In the genomic region with DNA sequence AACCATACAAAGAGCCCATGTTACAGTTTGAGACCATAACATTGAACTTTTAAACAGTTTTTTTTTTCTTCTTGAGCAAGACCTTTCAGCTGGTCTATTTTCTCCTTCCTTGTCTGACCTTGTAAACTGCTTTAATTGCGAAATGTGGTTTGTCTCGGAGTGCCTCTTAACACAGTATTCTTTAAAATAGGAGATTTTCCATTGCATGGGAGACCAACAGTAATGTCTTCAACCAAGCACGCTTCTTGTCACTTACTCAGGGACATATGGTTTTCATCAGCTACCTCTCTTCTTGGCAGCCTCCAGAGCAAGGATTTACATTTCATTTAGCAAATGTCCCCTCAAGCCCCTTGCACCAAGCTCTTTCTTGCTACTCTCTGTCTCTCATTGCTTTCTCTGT, we compare ENCODE assay signal across 25 mouse cellular contexts. TPM values are rescaled to one million over a fixed set of nuclear protein-coding genes. Genes with fewer than 3 reads are reported as not detected.
DNase-seq lines count a peak whose midpoint lies in the region; ATAC-seq lines count a peak whose summit lies in the region.
"Had no signal": no experiment of that assay in that cellular context is flagged by ENCODE, and none has a peak within 500 bp of the region (broad histone marks: within the 10 kb centered on the region; RNA-seq: fewer than 3 reads in every experiment).

No protein-coding gene starts in this region.

- no peak for DNase-seq in lung, postnatal 14 days
- peak; percentile 12 for DNase-seq in embryo, embryonic 10.5 days (ENCODE audit: low spot score)
- DNase-seq in ovary, adult 18-20 months (ENCODE audit: low spot score), result no peak
- no peak for DNase-seq in layer of hippocampus, adult 8-10 months (ENCODE audit: low spot score in 2 of 2)
- DNase-seq: adrenal gland, adult 8-10 months; cerebellum, adult 11-12 months; gastrocnemius, adult 2 months; heart, postnatal 36 days; kidney, adult 8-10 months; layer of hippocampus, postnatal 36 days had no signal

- peak overlapping the region; percentile 73 for H3K27ac ChIP-seq in lung, embryonic 15.5 days
- H3K27ac ChIP-seq in intestine, embryonic 15.5 days, result 0 out of 2 replicates have a peak overlapping the region, but pooled peaks have one; percentile 37
- peak overlapping the region; percentile 65; the same call in 1 of the 2 replicates for H3K27ac ChIP-seq in stomach, embryonic 16.5 days (ENCODE audit: low read length)
- H3K27ac ChIP-seq: gastrocnemius, adult 2 months; liver, embryonic 15.5 days had no signal

- peak; percentile 79; the same call in 1 of the 2 replicates for ATAC-seq in lung, embryonic 15.5 days (ENCODE audit: borderline replicate concordance, extremely low read depth, low FRiP score, low TSS enrichment)
- ATAC-seq in intestine, embryonic 15.5 days, result 0 out of 2 replicates have a peak, but pooled peaks have one; percentile 31
- peak; percentile 59 for ATAC-seq in stomach, embryonic 16.5 days (ENCODE audit: insufficient read depth, low FRiP score)
- ATAC-seq: forebrain, embryonic 16.5 days; hindbrain, embryonic 16.5 days; midbrain, embryonic 16.5 days had no signal

- WGBS in lung, embryonic 15.5 days, result 53% methylated on average over 3 of the region's 3 CpGs
- 35% methylated on average over 3 of the region's 3 CpGs for WGBS in intestine, embryonic 15.5 days
- WGBS in stomach, embryonic 16.5 days, result 40% methylated on average over 3 of the region's 3 CpGs

- no peaks in the 10 kb centered on the region for H3K27me3 ChIP-seq in lung, embryonic 15.5 days
- H3K27me3 ChIP-seq in intestine, embryonic 15.5 days (replicated peaks), result no peaks in the 10 kb centered on the region
- H3K27me3 ChIP-seq in stomach, embryonic 16.5 days (ENCODE audit: control insufficient read depth, insufficient read depth, low read length), result no peaks in the 10 kb centered on the region
- H3K27me3 ChIP-seq: heart, embryonic 12.5 days; liver, embryonic 15.5 days had no signal

- H3K36me3 ChIP-seq in lung, embryonic 15.5 days, result no peaks in the 10 kb centered on the region
- no peaks in the 10 kb centered on the region for H3K36me3 ChIP-seq in intestine, embryonic 15.5 days
- H3K36me3 ChIP-seq in stomach, embryonic 16.5 days (ENCODE audit: control insufficient read depth, insufficient read depth, low read length), result no peaks in the 10 kb centered on the region
- H3K36me3 ChIP-seq: heart, embryonic 12.5 days; liver, embryonic 15.5 days had no signal

- H3K9ac ChIP-seq in lung, embryonic 15.5 days, result no peak overlapping the region
- H3K9ac ChIP-seq in intestine, embryonic 15.5 days, result no peak overlapping the region
- H3K9ac ChIP-seq in stomach, embryonic 16.5 days (ENCODE audit: low read length), result no peak overlapping the region
- H3K9ac ChIP-seq: heart, embryonic 12.5 days; liver, embryonic 15.5 days had no signal

- no peaks in the 10 kb centered on the region for H3K9me3 ChIP-seq in lung, embryonic 15.5 days
- H3K9me3 ChIP-seq in intestine, embryonic 15.5 days, result no peaks in the 10 kb centered on the region
- H3K9me3 ChIP-seq in stomach, embryonic 16.5 days (replicated peaks; ENCODE audit: control insufficient read depth, low read length), result 0 out of 2 replicates have a peak, but pooled peaks cover 2% of the 10 kb centered on the region
- H3K9me3 ChIP-seq: heart, embryonic 12.5 days; liver, embryonic 15.5 days; megakaryocyte, embryonic 14.5 days had no signal

- peaks cover 24% of the 10 kb centered on the region for H3K4me1 ChIP-seq in lung, embryonic 15.5 days
- H3K4me1 ChIP-seq in intestine, embryonic 15.5 days (replicated peaks), result peaks cover 5% of the 10 kb centered on the region; the same call in 1 of the 2 replicates
- H3K4me1 ChIP-seq in stomach, embryonic 16.5 days (ENCODE audit: control insufficient read depth, insufficient read depth, low read length), result peaks cover 10% of the 10 kb centered on the region
- H3K4me1 ChIP-seq: liver, embryonic 15.5 days; megakaryocyte, embryonic 14.5 days had no signal

- no peak overlapping the region for H3K4me3 ChIP-seq in lung, embryonic 15.5 days
- H3K4me3 ChIP-seq in intestine, embryonic 15.5 days (replicated peaks), result no peak overlapping the region
- no peak overlapping the region for H3K4me3 ChIP-seq in stomach, embryonic 16.5 days (replicated peaks; ENCODE audit: low read length)
- H3K4me3 ChIP-seq: erythroblast, embryonic 14.5 days; gastrocnemius, adult 2 months; heart, embryonic 12.5 days; liver, embryonic 15.5 days; megakaryocyte, embryonic 14.5 days had no signal

- no peak overlapping the region for H3K4me2 ChIP-seq in lung, embryonic 15.5 days
- no peak overlapping the region for H3K4me2 ChIP-seq in intestine, embryonic 15.5 days (replicated peaks)
- H3K4me2 ChIP-seq in stomach, embryonic 16.5 days (ENCODE audit: low read depth, low read length), result no peak overlapping the region
- H3K4me2 ChIP-seq: heart, embryonic 12.5 days; liver, embryonic 15.5 days had no signal

RNA-seq across cellular contexts. Expression of gene Cib4, which starts 10.6 kb away (rescaled TPM):
- polyA plus RNA-seq in lung, embryonic 15.5 days (2015; fragmentation: Nextera tagmentation; extraction: Ambion mirVana), result 0.26 TPM in 1 of 2 replicates, not detected in the other
- polyA plus RNA-seq in intestine, embryonic 15.5 days (2015; fragmentation: Nextera tagmentation; extraction: Ambion mirVana), result not detected in 2 replicates
- not detected in 2 replicates for polyA plus RNA-seq in stomach, embryonic 16.5 days (2015; fragmentation: Nextera tagmentation; extraction: Ambion mirVana)
- total RNA-seq in layer of hippocampus, adult 8-10 months (2022), result not detected
- total RNA-seq: gastrocnemius, adult 2 months; granulocyte monocyte progenitor cell, adult 5-6 weeks; heart, postnatal 36 days; layer of hippocampus, postnatal 36 days; left cerebral cortex, postnatal 36 days; MEL had no signal
- polyA plus RNA-seq: brain, embryonic 14.5 days; erythroblast, embryonic 14.5 days; forebrain, embryonic 16.5 days; heart, embryonic 12.5 days; hindbrain, embryonic 16.5 days; large intestine, adult 2 months; liver, embryonic 15.5 days; midbrain, embryonic 16.5 days had no signal

RNA-seq across cellular contexts. Expression of gene Kcnk3, which starts 31.7 kb away (rescaled TPM):
- polyA plus RNA-seq in lung, embryonic 15.5 days (2015; fragmentation: Nextera tagmentation; extraction: Ambion mirVana), result 21.5 and 23.1 TPM in 2 replicates
- polyA plus RNA-seq in intestine, embryonic 15.5 days (2015; fragmentation: Nextera tagmentation; extraction: Ambion mirVana), result 24.4 and 24.9 TPM in 2 replicates
- 6.6 and 7.0 TPM in 2 replicates for polyA plus RNA-seq in stomach, embryonic 16.5 days (2015; fragmentation: Nextera tagmentation; extraction: Ambion mirVana)
- total RNA-seq in layer of hippocampus, adult 8-10 months (2022), result 10 to 100 TPM; 10.3 to 13.1 (median 10.7) TPM
- total RNA-seq: granulocyte monocyte progenitor cell, adult 5-6 weeks; MEL had no signal
- polyA plus RNA-seq: erythroblast, embryonic 14.5 days had no signal
